ENCODE assay signal across 8 mouse cellular contexts in the genomic region with DNA sequence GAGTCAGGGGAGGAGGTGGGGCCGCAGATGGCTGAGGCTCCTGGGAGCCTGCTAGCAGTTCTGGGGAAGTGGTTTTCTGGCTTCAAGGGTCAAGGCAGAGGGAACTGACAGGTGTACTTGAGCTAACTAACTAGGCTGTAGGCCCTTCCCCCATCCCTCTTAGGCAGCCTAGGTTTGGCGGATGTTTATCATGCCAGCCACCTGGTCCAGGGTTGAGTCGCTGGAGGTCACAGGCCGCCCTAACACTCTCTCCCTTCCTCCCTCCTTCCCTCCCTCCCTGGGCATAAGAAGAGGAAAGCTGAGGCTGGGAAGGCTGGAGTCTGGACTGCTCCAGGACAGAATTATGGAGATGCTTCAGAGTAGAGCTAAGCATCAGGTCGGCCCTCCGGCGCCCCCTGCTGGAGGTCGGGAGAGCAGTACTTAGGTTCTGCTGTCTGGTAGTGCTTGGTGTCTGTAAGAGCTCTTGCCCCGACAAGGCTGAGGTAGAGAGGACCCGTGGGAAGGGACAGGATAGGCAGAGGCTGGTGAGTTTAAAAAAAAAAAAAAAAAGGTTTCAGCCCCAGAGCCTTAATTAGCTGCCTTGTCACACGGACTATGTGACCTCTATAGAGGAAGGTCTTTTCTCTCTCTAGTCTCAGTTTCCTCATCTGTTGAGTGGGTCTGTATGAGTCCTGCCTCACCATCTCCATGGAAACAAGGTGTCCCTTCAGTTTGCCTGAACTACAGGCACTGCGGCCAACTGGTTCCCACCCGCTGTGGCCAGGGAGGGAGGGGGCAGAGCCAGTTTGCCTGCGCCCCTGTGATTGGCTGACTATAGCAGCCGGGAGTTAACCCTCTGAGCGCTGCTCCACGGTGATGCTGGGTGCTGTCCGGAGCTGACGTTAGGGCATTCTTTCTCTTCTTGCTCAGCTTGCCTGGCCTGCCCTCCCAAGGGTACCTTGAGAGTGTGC. TPM values are rescaled to one million over a fixed set of nuclear protein-coding genes. Genes with fewer than 3 reads are reported as not detected.
DNase-seq lines count a peak whose midpoint lies in the region; ATAC-seq and TF ChIP-seq lines count a peak whose summit lies in the region.

No protein-coding gene starts in this region.

- TF ChIP-seq POLR2A in ES-Bruce4 (IDR thresholded peaks at IDR 0.05; ENCODE audit: insufficient read depth, low read length) = no peak

- peaks cover 12% of the 10 kb centered on the region for H3K4me1 ChIP-seq in ES-Bruce4 (ENCODE audit: control insufficient read depth, insufficient read depth, low read length)
- peaks cover 58% of the 10 kb centered on the region for H3K4me1 ChIP-seq in forebrain, embryonic 13.5 days
- peaks cover 57% of the 10 kb centered on the region for H3K4me1 ChIP-seq in liver, embryonic 16.5 days (ENCODE audit: control insufficient read depth, low read depth, low read length)
- peaks cover 28% of the 10 kb centered on the region for H3K4me1 ChIP-seq in neural tube, embryonic 11.5 days (ENCODE audit: control insufficient read depth, insufficient read depth, low read length)
- H3K4me1 ChIP-seq in stomach, postnatal 0 days (replicated peaks; ENCODE audit: control insufficient read depth, insufficient read depth) = peaks cover 4% of the 10 kb centered on the region

- DNase-seq in heart, postnatal 10 days = peak; percentile 93 to 96
- DNase-seq in kidney, postnatal 4 days = peak; percentile 95 to 96
- DNase-seq in neural tube, embryonic 11.5 days (ENCODE audit: low spot score) = peak; percentile 88
- peak; percentile 94 for DNase-seq in stomach, postnatal 0 days (ENCODE audit: low spot score)

- H3K36me3 ChIP-seq in ES-Bruce4 (ENCODE audit: control insufficient read depth, insufficient read depth, low read length, poor library complexity, severe bottlenecking) = peaks cover 4% of the 10 kb centered on the region; the same call in 1 of the 2 replicates
- peaks cover 91% of the 10 kb centered on the region for H3K36me3 ChIP-seq in forebrain, embryonic 13.5 days (ENCODE audit: poor library complexity, severe bottlenecking)
- H3K36me3 ChIP-seq in liver, embryonic 16.5 days (ENCODE audit: control insufficient read depth, insufficient read depth) = peaks cover 56% of the 10 kb centered on the region
- peaks cover 37% of the 10 kb centered on the region for H3K36me3 ChIP-seq in neural tube, embryonic 11.5 days (ENCODE audit: control insufficient read depth, insufficient read depth, low read length)
- peaks cover 30% of the 10 kb centered on the region for H3K36me3 ChIP-seq in stomach, postnatal 0 days (ENCODE audit: control insufficient read depth, insufficient read depth, low read length)

- intact Hi-C loops in heart, postnatal 10 days (cut with DNase I) = loop anchor here (1.0 kb wide), 1 partner anchor 16 kb away; no protein-coding TSS in a partner anchor

- H3K4me2 ChIP-seq in forebrain, embryonic 13.5 days = peak overlapping the region; percentile 69
- H3K4me2 ChIP-seq in liver, embryonic 16.5 days (ENCODE audit: low read depth, low read length) = peak overlapping the region; percentile 89
- peak overlapping the region; percentile 25 for H3K4me2 ChIP-seq in neural tube, embryonic 11.5 days (ENCODE audit: low read depth)
- peak overlapping the region; percentile 48 for H3K4me2 ChIP-seq in stomach, postnatal 0 days (replicated peaks; ENCODE audit: low read depth)

- peak; percentile 89 for TF ChIP-seq CTCF in ES-Bruce4 (IDR thresholded peaks at IDR 0.05; ENCODE audit: low read depth, low read length)
- TF ChIP-seq CTCF in stomach, postnatal 0 days (IDR thresholded peaks at IDR 0.05; ENCODE audit: low read depth) = peak; percentile 95

- 9% methylated on average over 19 of the region's 19 CpGs for WGBS in forebrain, embryonic 13.5 days
- WGBS in liver, embryonic 16.5 days (ENCODE audit: insufficient replicate concordance) = 1% methylated on average over 19 of the region's 19 CpGs
- 13% methylated on average over 19 of the region's 19 CpGs for WGBS in neural tube, embryonic 11.5 days
- 5% methylated on average over 18 of the region's 19 CpGs for WGBS in stomach, postnatal 0 days

- TF ChIP-seq EP300 in ES-Bruce4 (IDR thresholded peaks at IDR 0.05; ENCODE audit: insufficient read depth, low read depth, low read length) = peak; percentile 21; the same call in 1 of the 2 replicates
- no peak for TF ChIP-seq EP300 in stomach, postnatal 0 days (optimal IDR thresholded peaks at IDR 0.05)

- no peaks in the 10 kb centered on the region for H3K9me3 ChIP-seq in ES-Bruce4 (replicated peaks; ENCODE audit: control insufficient read depth, insufficient read depth, low read length, poor library complexity, severe bottlenecking)
- no peaks in the 10 kb centered on the region for H3K9me3 ChIP-seq in forebrain, embryonic 13.5 days (replicated peaks)
- H3K9me3 ChIP-seq in liver, embryonic 16.5 days (replicated peaks; ENCODE audit: control insufficient read depth, low read length) = no peaks in the 10 kb centered on the region
- no peaks in the 10 kb centered on the region for H3K9me3 ChIP-seq in neural tube, embryonic 11.5 days (ENCODE audit: control insufficient read depth, low read length)
- no peaks in the 10 kb centered on the region for H3K9me3 ChIP-seq in stomach, postnatal 0 days (ENCODE audit: control insufficient read depth, low read length)

- no peak overlapping the region for H3K9ac ChIP-seq in ES-Bruce4 (ENCODE audit: low read depth, poor library complexity, severe bottlenecking)
- H3K9ac ChIP-seq in forebrain, embryonic 13.5 days = peak overlapping the region; percentile 61
- H3K9ac ChIP-seq in liver, embryonic 16.5 days (ENCODE audit: low read depth, low read length) = peak overlapping the region; percentile 63
- H3K9ac ChIP-seq in neural tube, embryonic 11.5 days (ENCODE audit: low read length) = no peak overlapping the region
- H3K9ac ChIP-seq in stomach, postnatal 0 days (ENCODE audit: low read length) = no peak overlapping the region

- H3K27me3 ChIP-seq in ES-Bruce4 (ENCODE audit: control insufficient read depth, insufficient read depth, low read length, poor library complexity, severe bottlenecking) = no peaks in the 10 kb centered on the region
- H3K27me3 ChIP-seq in forebrain, embryonic 13.5 days = no peaks in the 10 kb centered on the region
- no peaks in the 10 kb centered on the region for H3K27me3 ChIP-seq in liver, embryonic 16.5 days (ENCODE audit: control insufficient read depth, insufficient read depth, low read depth, low read length)
- no peaks in the 10 kb centered on the region for H3K27me3 ChIP-seq in neural tube, embryonic 11.5 days (ENCODE audit: control insufficient read depth, insufficient read depth, low read length)
- H3K27me3 ChIP-seq in stomach, postnatal 0 days (ENCODE audit: control insufficient read depth, insufficient read depth, low read length) = no peaks in the 10 kb centered on the region

- H3K27ac ChIP-seq in ES-Bruce4 (ENCODE audit: insufficient read depth, low read length) = peak overlapping the region; percentile 39
- peak overlapping the region; percentile 49 for H3K27ac ChIP-seq in forebrain, embryonic 13.5 days
- H3K27ac ChIP-seq in liver, embryonic 16.5 days (ENCODE audit: low read length) = peak overlapping the region; percentile 79
- H3K27ac ChIP-seq in neural tube, embryonic 11.5 days (ENCODE audit: low read depth, low read length) = no peak overlapping the region
- H3K27ac ChIP-seq in stomach, postnatal 0 days (replicated peaks) = no peak overlapping the region

- peak; percentile 71 for ATAC-seq in cerebellum, adult (ENCODE audit: insufficient number of reproducible peaks, low FRiP score, low TSS enrichment)
- ATAC-seq in forebrain, embryonic 13.5 days = peak; percentile 92
- ATAC-seq in liver, embryonic 16.5 days (ENCODE audit: low read depth) = peak; percentile 87
- ATAC-seq in neural tube, embryonic 11.5 days (ENCODE audit: insufficient read depth, low FRiP score, low TSS enrichment) = peak; percentile 79
- peak; percentile 85 for ATAC-seq in stomach, postnatal 0 days (ENCODE audit: low FRiP score, low TSS enrichment)

- H3K4me3 ChIP-seq in ES-Bruce4 (ENCODE audit: low read depth, low read length) = peak overlapping the region; percentile 69
- peak overlapping the region; percentile 42 for H3K4me3 ChIP-seq in forebrain, embryonic 13.5 days
- H3K4me3 ChIP-seq in liver, embryonic 16.5 days (ENCODE audit: low read depth, low read length) = peak overlapping the region; percentile 66
- peak overlapping the region; percentile 8 for H3K4me3 ChIP-seq in neural tube, embryonic 11.5 days (ENCODE audit: low read depth, low read length)
- H3K4me3 ChIP-seq in stomach, postnatal 0 days (ENCODE audit: low read depth, low read length) = peak overlapping the region; percentile 30

RNA-seq across cellular contexts. Expression of gene Setd1b, which starts 7.7 kb away (rescaled TPM):
- 8.6 and 11.3 TPM in 2 replicates for polyA plus RNA-seq in ES-Bruce4 (2011; ENCODE audit: insufficient read depth, insufficient read length, low read depth, missing spikeins)
- polyA plus RNA-seq in forebrain, embryonic 13.5 days (2015; fragmentation: Nextera tagmentation; extraction: Ambion mirVana) = 13.4 and 13.9 TPM in 2 replicates
- total RNA-seq in heart, postnatal 10 days (2021) = 10 to 100 TPM; 19.6 to 22.1 TPM
- 3.5 and 4.1 TPM in 2 replicates for polyA plus RNA-seq in liver, embryonic 16.5 days (2015; fragmentation: Nextera tagmentation; extraction: Ambion mirVana)
- 10.9 and 12.2 TPM in 2 replicates for polyA plus RNA-seq in neural tube, embryonic 11.5 days (2014; fragmentation: Nextera tagmentation; extraction: Ambion mirVana)
- 4.5 and 4.7 TPM in 2 replicates for polyA plus RNA-seq in stomach, postnatal 0 days (2015; fragmentation: Nextera tagmentation; extraction: Ambion mirVana)

RNA-seq across cellular contexts. Expression of gene Rhof, which starts 17.2 kb away (rescaled TPM):
- polyA plus RNA-seq in ES-Bruce4 (2011; ENCODE audit: insufficient read depth, insufficient read length, low read depth, missing spikeins) = 1.6 and 2.0 TPM in 2 replicates
- 4.3 and 5.0 TPM in 2 replicates for polyA plus RNA-seq in forebrain, embryonic 13.5 days (2015; fragmentation: Nextera tagmentation; extraction: Ambion mirVana)
- total RNA-seq in heart, postnatal 10 days (2021) = under 1 TPM; 0.64 to 0.77 TPM
- 1.7 and 2.3 TPM in 2 replicates for polyA plus RNA-seq in liver, embryonic 16.5 days (2015; fragmentation: Nextera tagmentation; extraction: Ambion mirVana)
- polyA plus RNA-seq in neural tube, embryonic 11.5 days (2014; fragmentation: Nextera tagmentation; extraction: Ambion mirVana) = 1.6 and 2.6 TPM in 2 replicates
- polyA plus RNA-seq in stomach, postnatal 0 days (2015; fragmentation: Nextera tagmentation; extraction: Ambion mirVana) = 18.6 and 22.3 TPM in 2 replicates

RNA-seq across cellular contexts. Expression of gene Psmd9, which starts 19.5 kb away (rescaled TPM):
- polyA plus RNA-seq in ES-Bruce4 (2011; ENCODE audit: insufficient read depth, insufficient read length, low read depth, missing spikeins) = 24.8 TPM in 2 replicates
- polyA plus RNA-seq in forebrain, embryonic 13.5 days (2015; fragmentation: Nextera tagmentation; extraction: Ambion mirVana) = 75.5 and 77.3 TPM in 2 replicates
- total RNA-seq in heart, postnatal 10 days (2021) = 10 to 100 TPM; 20.5 to 24.6 TPM
- 63.8 and 73.2 TPM in 2 replicates for polyA plus RNA-seq in liver, embryonic 16.5 days (2015; fragmentation: Nextera tagmentation; extraction: Ambion mirVana)
- 68.3 and 69.0 TPM in 2 replicates for polyA plus RNA-seq in neural tube, embryonic 11.5 days (2014; fragmentation: Nextera tagmentation; extraction: Ambion mirVana)
- 48.6 and 51.4 TPM in 2 replicates for polyA plus RNA-seq in stomach, postnatal 0 days (2015; fragmentation: Nextera tagmentation; extraction: Ambion mirVana)

RNA-seq across cellular contexts. Expression of gene Hpd, which starts 32.8 kb away (rescaled TPM):
- polyA plus RNA-seq in ES-Bruce4 (2011; ENCODE audit: insufficient read depth, insufficient read length, low read depth, missing spikeins) = not detected in 2 replicates
- not detected in 2 replicates for polyA plus RNA-seq in forebrain, embryonic 13.5 days (2015; fragmentation: Nextera tagmentation; extraction: Ambion mirVana)
- total RNA-seq in heart, postnatal 10 days (2021) = not detected
- 110 and 129 TPM in 2 replicates for polyA plus RNA-seq in liver, embryonic 16.5 days (2015; fragmentation: Nextera tagmentation; extraction: Ambion mirVana)
- not detected in 2 replicates for polyA plus RNA-seq in neural tube, embryonic 11.5 days (2014; fragmentation: Nextera tagmentation; extraction: Ambion mirVana)
- 0.69 and 0.99 TPM in 2 replicates for polyA plus RNA-seq in stomach, postnatal 0 days (2015; fragmentation: Nextera tagmentation; extraction: Ambion mirVana)

Comparison
In these comparisons a context has a peak if more than half of its experiments do, and no peak if none do; other contexts are left out.
1. H3K27ac ChIP-seq: peak in ES-Bruce4 (single experiment), forebrain, embryonic 13.5 days (single experiment) and liver, embryonic 16.5 days (single experiment); none in neural tube, embryonic 11.5 days (single experiment) and stomach, postnatal 0 days (single experiment).
2. H3K4me3 ChIP-seq: peak in every context shown above with its lines; median percentile 69 in ES-Bruce4; 66 in liver, embryonic 16.5 days; 42 in forebrain, embryonic 13.5 days; 30 in stomach, postnatal 0 days; 8 in neural tube, embryonic 11.5 days.
3. H3K9ac ChIP-seq: peak in forebrain, embryonic 13.5 days (single experiment) and liver, embryonic 16.5 days (single experiment); none in ES-Bruce4 (single experiment), neural tube, embryonic 11.5 days (single experiment) and stomach, postnatal 0 days (single experiment).
4. H3K4me2 ChIP-seq: peak in every context shown above with its lines; median percentile 89 in liver, embryonic 16.5 days; 69 in forebrain, embryonic 13.5 days; 48 in stomach, postnatal 0 days; 25 in neural tube, embryonic 11.5 days.
5. Peak in every context shown above with its lines, with median percentiles within 50 percentile points of each other: ATAC-seq and DNase-seq.